Mouse (Mus musculus): ENCODE measurements around the gene Olfr623.

Gene Olfr623

GRCm38 (mm10) chr7:103663598-103663997 lies at the start of gene Olfr623:
Gene Olfr623, minus strand, starts transcription at chr7:103663698.
- DNase-seq: no peak

GRCm38 (mm10) chr7:103712024-103712423 lies 48.5 kb upstream of the Olfr623 start:
- no peak for DNase-seq

GRCm38 (mm10) chr7:103699469-103699868 lies 36.0 kb upstream of the Olfr623 start:
- no peak for DNase-seq

GRCm38 (mm10) chr7:103682420-103682819 lies 18.9 kb upstream of the Olfr623 start, which contains the start of gene Olfr625-ps1:
Gene Olfr625-ps1, plus strand, starts transcription at chr7:103682720.
- DNase-seq: no peak

- no peak for DNase-seq
These were observed 7.6 kb upstream of the Olfr623 start, which contains the start of gene Olfr624 for GRCm38 (mm10) chr7:103671091-103671490. Gene Olfr624, minus strand, starts transcription at chr7:103671191.

GRCm38 (mm10) chr7:103644070-103644469 lies 19.4 kb downstream of the Olfr623 start:
- DNase-seq: no peak

GRCm38 (mm10) chr7:103642602-103643001 lies 20.9 kb downstream of the Olfr623 start, which contains the start of gene Olfr622:
Gene Olfr622, minus strand, starts transcription at chr7:103642702.
- DNase-seq: no peak

- DNase-seq: no peak
These were observed 26.7 kb downstream of the Olfr623 start for GRCm38 (mm10) chr7:103636795-103637194.

GRCm38 (mm10) chr7:103612434-103612833 lies 51.1 kb downstream of the Olfr623 start, which contains the start of gene Olfr620:
Gene Olfr620, minus strand, starts transcription at chr7:103612534.
- DNase-seq: no peak
